Mouse (Mus musculus) intestine, embryonic 16.5 days (tissue): ENCODE data around the gene Vps37c. TPM values are rescaled to one million over a fixed set of nuclear protein-coding genes. Genes with fewer than 3 reads are reported as not detected.
A peak's percentile ranks its signal among the peaks of the same experiment; 100 is the strongest.

ENCODE experiments used
- ATAC-seq: fragments of 200-750 bp; cut with Nextera tagmentation; 2 replicates; pipeline ENCODE4 v1.8.0; 2017; ENCODE audit warnings: moderate TSS enrichment, moderate library complexity
- H3K27ac ChIP-seq: fragments of 300-500 bp; sonication (generic); 2 replicates; pipeline ENCODE4 v1.5.1; 2014; ENCODE audit warnings: mild to moderate bottlenecking, low read length
- H3K27me3 ChIP-seq: fragments of 300-500 bp; sonication (generic); replicated peaks from 2 replicates; pipeline ENCODE4 v1.6.1; 2014; ENCODE audit warnings: low read length, control low read depth, mixed read lengths; ENCODE audit not compliant: control insufficient read depth, insufficient read depth
- H3K36me3 ChIP-seq: fragments of 300-500 bp; sonication (generic); 2 replicates; pipeline ENCODE4 v1.6.1; 2014; ENCODE audit warnings: low read length, control low read depth; ENCODE audit not compliant: control insufficient read depth, insufficient read depth
- H3K4me1 ChIP-seq: fragments of 300-500 bp; sonication (generic); 2 replicates; pipeline ENCODE4 v1.6.1; 2014; ENCODE audit warnings: low read length, control low read depth, mixed read lengths; ENCODE audit not compliant: control insufficient read depth, insufficient read depth
- H3K4me2 ChIP-seq: fragments of 300-500 bp; sonication (generic); 2 replicates; pipeline ENCODE4 v1.6.1; 2014; ENCODE audit warnings: low read depth, low read length, control low read depth
- H3K4me3 ChIP-seq: fragments of 300-500 bp; sonication (generic); 2 replicates; pipeline ENCODE4 v1.5.1; 2014; ENCODE audit warnings: mild to moderate bottlenecking, low read length
- H3K9ac ChIP-seq: fragments of 300-500 bp; sonication (generic); 2 replicates; pipeline ENCODE4 v1.6.1; 2014; ENCODE audit warnings: low read depth, low read length
- H3K9me3 ChIP-seq: fragments of 300-500 bp; sonication (generic); 2 replicates; pipeline ENCODE4 v1.6.1; 2016; ENCODE audit warnings: low read length, control low read depth; ENCODE audit not compliant: control insufficient read depth
- WGBS: fragments of 180-500 bp; shearing (Covaris S2); extraction: QIAGEN DNeasy Blood & Tissue Kit; methylation state at CpG from one replicate; pipeline ENCODE4 v1.1.7; 2014; 5-methylcytosine and 5-hydroxymethylcytosine counted together
- polyA plus RNA-seq: library from polyadenylated mRNA; unstranded; fragments of >200 nt; fragmentation: Nextera tagmentation; extraction: Ambion mirVana; gene quantifications from 2 replicates; pipeline ENCODE4 v1.2.1, GENCODE M21; 2015

Gene Vps37c
- polyA plus RNA-seq, 1 experiment from 2014 or later: 36.2 TPM

GRCm38 (mm10) chr19:10714682-10715475 is 26.3 kb downstream of the Vps37c start:
- Histone ChIP-seq H3K36me3 (peaks cover 7% of the 10 kb centered on the region), H3K27ac (no peak overlapping the region), H3K9me3 (no peaks in the 10 kb centered on the region), H3K4me2 (no peak overlapping the region), H3K27me3 (no peaks in the 10 kb centered on the region), H3K4me1 (peaks cover 3% of the 10 kb centered on the region), H3K9ac (no peak overlapping the region), H3K4me3 (no peak overlapping the region)
- WGBS: 46% methylated on average over 4 of the region's 4 CpGs
- peak; percentile 37 for ATAC-seq

- Histone ChIP-seq H3K27ac (no peak overlapping the region), H3K4me3 (no peak overlapping the region), H3K4me2 (no peak overlapping the region), H3K4me1 (peaks cover 9% of the 10 kb centered on the region), H3K27me3 (no peaks in the 10 kb centered on the region), H3K9me3 (no peaks in the 10 kb centered on the region), H3K9ac (no peak overlapping the region), H3K36me3 (peaks cover 7% of the 10 kb centered on the region)
- ATAC-seq: no peak
- WGBS: 89% methylated on average over 6 of the region's 6 CpGs
Measured at GRCm38 (mm10) chr19:10715476-10715875, 26.9 kb downstream of the Vps37c start.

DNA sequence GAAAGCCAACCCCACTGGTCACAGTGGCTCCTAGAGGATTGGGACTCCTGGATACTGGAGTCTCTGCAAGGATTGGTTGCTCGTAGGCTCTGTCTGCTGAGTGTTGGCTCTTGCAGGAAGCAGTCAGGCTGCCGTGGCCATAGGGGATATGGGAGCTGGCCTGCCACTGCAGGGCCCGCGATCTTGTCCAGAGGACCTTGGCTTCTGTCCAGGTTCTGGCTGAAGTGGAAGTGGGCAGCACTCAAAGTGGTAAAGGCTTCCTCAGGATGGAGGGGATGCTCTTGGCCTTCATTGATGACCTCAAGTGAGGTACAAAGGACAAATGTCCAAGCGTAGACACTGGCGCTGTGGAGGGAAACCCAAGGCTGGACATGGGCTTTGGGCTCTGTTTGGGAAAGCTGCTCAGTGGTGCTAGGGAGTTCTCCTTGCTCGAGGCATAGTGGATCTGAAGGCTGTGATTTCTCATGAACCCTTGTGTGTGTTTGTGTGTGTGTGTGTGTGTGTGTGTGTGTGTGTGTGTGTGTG is 29.8 kb downstream of the Vps37c start:
- Histone ChIP-seq H3K4me1 (peaks cover 12% of the 10 kb centered on the region), H3K27me3 (no peaks in the 10 kb centered on the region), H3K36me3 (no peaks in the 10 kb centered on the region), H3K4me2 (no peak overlapping the region), H3K9ac (no peak overlapping the region), H3K27ac (no peak overlapping the region), H3K9me3 (no peaks in the 10 kb centered on the region), H3K4me3 (no peak overlapping the region)
- 65% methylated on average over 7 of the region's 7 CpGs for WGBS
- ATAC-seq: no peak

- WGBS: 33% methylated on average over 2 of the region's 2 CpGs
Measured at GRCm38 (mm10) chr19:10719751-10720150, 31.2 kb downstream of the Vps37c start.

GRCm38 (mm10) chr19:10720524-10720923 is 32.0 kb downstream of the Vps37c start:
- 30% methylated on average over 3 of the region's 3 CpGs for WGBS
- no peaks in the 10 kb centered on the region for H3K9me3 ChIP-seq
- no peaks in the 10 kb centered on the region for H3K36me3 ChIP-seq
- no peak overlapping the region; the same call in 1 of the 2 replicates for H3K9ac ChIP-seq
- no peak for ATAC-seq
- H3K27me3 ChIP-seq: no peaks in the 10 kb centered on the region
- H3K4me3 ChIP-seq: no peak overlapping the region
- H3K27ac ChIP-seq: no peak overlapping the region
- H3K4me1 ChIP-seq: peaks cover 12% of the 10 kb centered on the region
- no peak overlapping the region for H3K4me2 ChIP-seq

More at GRCm38 (mm10) chr19:10719751-10720150, 31.2 kb downstream of the Vps37c start:
- Histone ChIP-seq H3K4me3 (no peak overlapping the region), H3K9ac (peak overlapping the region; percentile 9; the same call in 1 of the 2 replicates), H3K27ac (no peak overlapping the region), H3K4me1 (peaks cover 12% of the 10 kb centered on the region), H3K4me2 (no peak overlapping the region), H3K9me3 (no peaks in the 10 kb centered on the region), H3K36me3 (no peaks in the 10 kb centered on the region), H3K27me3 (no peaks in the 10 kb centered on the region)
- ATAC-seq: no peak

GRCm38 (mm10) chr19:10721064-10721463 is 32.5 kb downstream of the Vps37c start:
- Histone ChIP-seq H3K27me3 (no peaks in the 10 kb centered on the region), H3K4me3 (no peak overlapping the region), H3K36me3 (no peaks in the 10 kb centered on the region), H3K9ac (no peak overlapping the region), H3K27ac (no peak overlapping the region), H3K4me2 (no peak overlapping the region), H3K9me3 (no peaks in the 10 kb centered on the region), H3K4me1 (peaks cover 12% of the 10 kb centered on the region)
- no peak for ATAC-seq
- WGBS: 45% methylated on average over 5 of the region's 5 CpGs

DNA sequence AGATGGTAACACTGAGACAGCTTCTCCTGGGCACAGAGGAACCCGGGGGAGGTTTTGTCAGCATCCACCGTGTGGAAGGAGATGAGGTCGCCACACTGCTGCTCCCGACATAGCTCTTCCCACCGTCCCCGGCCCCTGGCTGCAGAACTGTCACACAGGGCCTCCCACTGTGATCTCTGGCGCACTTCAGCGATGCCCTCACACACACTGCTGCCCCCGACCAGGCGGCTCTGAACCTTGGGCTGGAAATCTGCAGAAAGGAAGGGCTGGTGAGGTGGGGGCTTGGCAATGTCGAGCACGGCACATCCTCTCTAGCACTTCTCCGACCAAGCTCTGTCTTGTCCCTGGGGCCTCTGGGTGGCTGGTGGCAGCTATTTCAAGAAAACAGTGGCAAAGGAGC is 34.5 kb downstream of the Vps37c start:
- Histone ChIP-seq H3K9ac (no peak overlapping the region), H3K4me3 (no peak overlapping the region), H3K27me3 (no peaks in the 10 kb centered on the region), H3K4me1 (peaks cover 12% of the 10 kb centered on the region), H3K27ac (no peak overlapping the region), H3K9me3 (no peaks in the 10 kb centered on the region), H3K36me3 (no peaks in the 10 kb centered on the region), H3K4me2 (no peak overlapping the region)
- ATAC-seq: no peak
- 18% methylated on average over 13 of the region's 13 CpGs for WGBS

GRCm38 (mm10) chr19:10723649-10724048 is 35.1 kb downstream of the Vps37c start:
- Histone ChIP-seq H3K4me1 (peaks cover 12% of the 10 kb centered on the region), H3K36me3 (no peaks in the 10 kb centered on the region), H3K27me3 (no peaks in the 10 kb centered on the region), H3K4me2 (no peak overlapping the region), H3K9me3 (no peaks in the 10 kb centered on the region), H3K4me3 (no peak overlapping the region), H3K9ac (no peak overlapping the region), H3K27ac (no peak overlapping the region)
- 35% methylated on average over 5 of the region's 5 CpGs for WGBS
- no peak for ATAC-seq

GRCm38 (mm10) chr19:10724629-10725363 is 36.3 kb downstream of the Vps37c start:
- WGBS: 80% methylated on average over 13 of the region's 13 CpGs
- Histone ChIP-seq H3K9ac (no peak overlapping the region), H3K27me3 (no peaks in the 10 kb centered on the region), H3K4me1 (peaks cover 10% of the 10 kb centered on the region), H3K4me2 (no peak overlapping the region), H3K4me3 (no peak overlapping the region), H3K27ac (no peak overlapping the region), H3K36me3 (no peaks in the 10 kb centered on the region), H3K9me3 (no peaks in the 10 kb centered on the region)
- ATAC-seq: no peak
